Mouse (Mus musculus): ENCODE results near the gene Ppp1ca. TPM values are rescaled to one million over a fixed set of nuclear protein-coding genes. Genes with fewer than 3 reads are reported as not detected.

Ppp1ca gene
- polyA plus RNA-seq, 1 experiment: 609 TPM

DNA sequence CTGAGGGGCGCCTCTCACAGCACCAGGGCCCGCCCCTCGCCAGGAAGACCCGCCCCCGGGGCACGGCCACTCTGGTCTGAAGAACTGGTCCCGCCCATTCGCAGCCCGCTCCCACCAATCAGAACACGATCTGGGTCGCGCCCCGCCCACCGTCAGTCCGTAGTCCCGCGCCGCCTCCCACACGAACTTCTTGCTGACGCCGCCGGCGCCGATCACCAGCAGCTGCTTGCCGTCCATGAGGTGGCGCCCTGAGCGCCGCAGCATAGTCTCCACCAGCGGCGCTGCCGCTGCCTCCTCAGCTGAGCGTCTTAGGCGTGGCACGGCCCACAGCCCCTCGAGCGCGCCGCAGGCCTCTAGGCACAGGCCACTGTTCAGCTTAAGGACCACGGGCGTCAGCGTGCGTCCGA lies 22.5 kb upstream of the Ppp1ca start:
- no peak for TF ChIP-seq GATA1 (IDR thresholded peaks at IDR 0.05; ENCODE audit: low read length)

DNA sequence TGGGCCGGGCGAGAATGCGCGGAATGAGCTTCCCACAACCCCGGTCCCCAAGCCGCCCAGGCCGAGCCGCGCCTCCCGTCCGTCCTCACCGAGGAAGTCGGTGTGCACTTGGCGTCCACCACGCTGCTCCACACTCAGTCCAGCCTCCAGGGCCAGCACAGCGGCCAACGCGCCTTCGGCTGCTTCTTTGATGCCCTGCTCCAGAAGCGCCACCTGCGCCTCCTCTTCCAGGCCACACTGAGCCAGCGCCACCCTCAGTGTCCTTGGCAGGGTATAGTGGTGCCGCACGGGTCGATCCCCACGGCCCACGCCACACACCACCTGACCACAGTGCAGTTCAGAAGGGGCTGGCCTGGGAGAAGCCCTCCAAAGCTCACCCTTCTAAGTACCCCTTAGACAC lies 22.1 kb upstream of the Ppp1ca start:
- no peak for TF ChIP-seq GATA1 (IDR thresholded peaks at IDR 0.05; ENCODE audit: low read length)

DNA sequence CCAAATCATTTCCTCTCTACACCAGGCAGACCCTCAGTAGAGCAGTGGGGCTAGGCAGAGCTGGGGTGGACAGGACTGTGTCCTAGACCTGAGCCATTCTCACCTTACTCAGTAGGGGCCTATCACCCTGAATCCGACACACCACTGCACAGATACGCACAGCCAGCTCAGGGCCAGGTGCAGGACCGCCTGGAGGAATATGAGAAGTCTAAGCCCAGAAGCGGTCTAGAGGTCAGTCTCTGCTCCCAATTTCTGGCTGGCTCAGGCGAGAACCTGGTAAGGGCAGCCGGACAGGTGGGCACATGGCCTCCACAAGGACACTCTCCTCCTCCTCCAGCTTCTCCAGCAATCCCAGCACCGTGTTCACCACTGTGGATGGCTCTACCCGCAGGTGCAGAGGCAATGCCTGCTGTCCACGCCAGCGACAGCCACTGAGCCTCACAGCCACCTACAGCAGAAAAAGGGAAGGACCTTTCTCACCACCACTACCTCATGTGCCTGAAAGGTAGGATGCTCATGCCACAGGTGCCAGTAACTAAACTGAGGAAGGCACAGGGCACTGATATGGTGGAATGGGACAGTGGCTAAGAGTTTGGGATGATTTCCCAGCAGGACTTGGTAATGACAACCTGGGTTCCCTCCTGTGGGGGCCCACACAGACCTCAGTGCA lies 21.0 kb upstream of the Ppp1ca start:
- TF ChIP-seq GATA1 (IDR thresholded peaks at IDR 0.05; ENCODE audit: low read length): no peak

- TF ChIP-seq GATA1 (IDR thresholded peaks at IDR 0.05; ENCODE audit: low read length): no peak
Measured at GRCm38 (mm10) chr19:4171393-4172290, 20.2 kb upstream of the Ppp1ca start.

- no peak for TF ChIP-seq GATA1 (IDR thresholded peaks at IDR 0.05; ENCODE audit: low read length)
Measured at GRCm38 (mm10) chr19:4172925-4173324, 18.9 kb upstream of the Ppp1ca start.

GRCm38 (mm10) chr19:4175368-4175947 lies 16.4 kb upstream of the Ppp1ca start, which contains the start of gene Carns1:
TSS of gene Carns1 (minus strand) at chr19:4175479.
- no peak for TF ChIP-seq GATA1 (IDR thresholded peaks at IDR 0.05; ENCODE audit: low read length)

GRCm38 (mm10) chr19:4180411-4180810 lies 11.5 kb upstream of the Ppp1ca start:
- no peak for TF ChIP-seq GATA1 (IDR thresholded peaks at IDR 0.05; ENCODE audit: low read length)

GRCm38 (mm10) chr19:4181892-4182291 lies 10.0 kb upstream of the Ppp1ca start:
- TF ChIP-seq GATA1 (IDR thresholded peaks at IDR 0.05; ENCODE audit: low read length): no peak

DNA sequence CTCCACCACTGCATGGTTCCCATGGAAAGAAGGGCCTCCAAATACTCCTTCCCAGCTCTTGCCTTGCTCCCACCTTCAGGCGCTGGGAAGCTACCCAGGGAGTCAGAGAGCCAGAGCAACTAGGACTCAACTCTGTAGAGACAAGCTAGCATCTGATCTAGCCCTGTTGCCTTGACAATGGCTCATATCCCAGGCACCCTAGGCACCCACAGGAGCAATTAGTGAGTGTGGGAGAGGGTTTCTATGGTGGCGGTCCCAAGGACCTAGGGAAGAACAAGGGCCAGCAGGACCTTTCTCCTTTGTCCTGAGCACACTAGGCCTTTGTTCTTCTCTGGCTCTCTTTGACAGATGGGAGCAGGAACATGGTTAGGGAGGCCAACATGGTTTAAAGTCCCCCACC lies 8.2 kb upstream of the Ppp1ca start:
- TF ChIP-seq GATA1 (IDR thresholded peaks at IDR 0.05; ENCODE audit: low read length): no peak

DNA sequence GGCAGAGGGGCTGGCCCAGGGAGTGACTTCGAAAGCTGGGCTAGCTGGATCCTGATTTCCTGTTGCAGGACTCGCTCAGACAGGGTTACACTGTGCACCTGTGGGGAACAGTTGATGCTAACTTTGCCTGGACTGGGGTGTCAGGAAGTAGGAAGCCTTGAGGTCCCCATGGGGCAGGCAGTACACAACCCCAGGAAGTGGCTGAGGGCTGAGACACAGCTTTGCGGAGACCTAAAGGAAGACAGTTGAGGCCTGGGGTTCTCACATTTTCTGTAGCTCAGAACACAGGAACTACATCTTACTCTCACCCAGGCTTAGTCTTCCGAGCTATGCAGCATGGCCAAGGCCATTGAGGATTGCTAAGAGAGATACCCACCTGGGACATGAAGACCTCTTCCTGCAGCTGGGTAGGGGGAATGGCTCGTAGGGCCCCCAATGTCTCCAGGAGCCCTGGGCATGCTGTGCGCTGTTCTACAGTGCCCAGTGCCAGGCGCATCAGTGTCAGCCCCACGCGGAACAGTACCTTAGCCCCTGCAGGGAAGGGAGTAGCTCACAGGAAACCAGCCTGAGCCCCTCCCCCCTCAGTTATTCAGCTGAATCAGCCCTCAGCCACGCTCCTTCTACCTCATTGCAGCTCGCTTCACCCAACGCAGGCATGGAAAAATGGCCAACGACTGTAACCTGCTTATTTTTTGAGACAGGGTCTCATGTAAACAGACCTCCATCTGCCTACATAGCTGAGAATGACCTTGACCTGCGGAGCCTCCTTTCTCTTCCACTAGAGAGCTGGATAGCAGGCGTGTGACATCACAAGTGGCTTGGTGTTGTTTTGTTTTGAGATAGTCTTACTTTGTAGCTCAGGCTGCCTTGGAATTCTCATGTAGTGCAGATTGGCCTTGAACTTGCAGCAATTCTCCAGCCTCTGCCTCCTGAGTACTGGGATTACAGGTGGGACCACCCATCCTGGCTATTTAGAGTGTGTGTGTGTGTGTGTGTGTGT lies 6.6 kb upstream of the Ppp1ca start:
- TF ChIP-seq GATA1 (IDR thresholded peaks at IDR 0.05; ENCODE audit: low read length): no peak

DNA sequence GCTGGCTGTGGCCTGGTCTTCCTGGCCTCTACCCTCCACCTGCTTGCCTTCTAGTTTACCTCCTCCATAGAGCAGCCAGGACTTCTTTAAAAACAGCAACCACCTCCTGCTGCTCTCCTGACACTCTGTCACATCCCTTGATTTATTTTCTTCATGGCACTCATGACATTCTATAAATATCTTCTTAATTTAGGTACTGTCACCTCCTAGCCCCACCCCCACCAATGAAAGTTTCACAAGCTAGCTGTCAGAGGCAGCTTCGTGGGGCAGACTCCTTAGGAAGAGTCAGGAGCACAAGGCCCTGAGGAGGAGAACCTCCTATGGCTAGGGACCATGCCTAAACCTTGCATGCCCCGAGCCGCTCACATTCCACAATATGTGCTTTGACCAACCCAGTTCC lies 4.6 kb upstream of the Ppp1ca start:
- no peak for TF ChIP-seq GATA1 (IDR thresholded peaks at IDR 0.05; ENCODE audit: low read length)

DNA sequence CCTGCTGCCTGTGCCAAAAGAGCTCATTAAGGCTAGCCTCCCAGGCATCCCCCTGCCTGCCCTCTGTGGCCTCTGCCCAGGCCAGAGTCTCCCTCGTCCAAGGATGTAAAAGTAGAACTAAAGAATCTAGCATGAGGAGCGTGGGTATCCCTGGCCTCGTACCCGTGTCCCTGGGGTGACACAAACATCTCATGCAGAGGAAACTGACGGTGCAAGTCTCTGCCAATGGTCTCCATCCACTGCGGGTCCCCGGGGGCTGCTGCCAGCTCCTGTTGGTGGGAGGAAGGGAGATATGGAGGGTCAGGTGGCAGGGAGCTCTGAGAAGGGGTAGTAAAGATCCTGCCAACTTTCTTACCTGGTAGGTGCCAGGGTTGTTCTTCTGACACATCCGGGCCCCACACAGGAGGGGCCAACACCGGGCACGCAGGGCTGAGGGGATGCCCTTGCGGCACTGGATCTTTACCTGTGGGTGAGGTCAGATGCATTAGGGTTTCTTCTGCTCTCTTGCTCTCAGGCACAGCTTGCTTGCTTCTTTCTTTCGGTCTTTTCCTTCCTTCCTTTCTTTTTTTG lies 2.7 kb upstream of the Ppp1ca start:
- TF ChIP-seq GATA1 (IDR thresholded peaks at IDR 0.05; ENCODE audit: low read length): no peak

DNA sequence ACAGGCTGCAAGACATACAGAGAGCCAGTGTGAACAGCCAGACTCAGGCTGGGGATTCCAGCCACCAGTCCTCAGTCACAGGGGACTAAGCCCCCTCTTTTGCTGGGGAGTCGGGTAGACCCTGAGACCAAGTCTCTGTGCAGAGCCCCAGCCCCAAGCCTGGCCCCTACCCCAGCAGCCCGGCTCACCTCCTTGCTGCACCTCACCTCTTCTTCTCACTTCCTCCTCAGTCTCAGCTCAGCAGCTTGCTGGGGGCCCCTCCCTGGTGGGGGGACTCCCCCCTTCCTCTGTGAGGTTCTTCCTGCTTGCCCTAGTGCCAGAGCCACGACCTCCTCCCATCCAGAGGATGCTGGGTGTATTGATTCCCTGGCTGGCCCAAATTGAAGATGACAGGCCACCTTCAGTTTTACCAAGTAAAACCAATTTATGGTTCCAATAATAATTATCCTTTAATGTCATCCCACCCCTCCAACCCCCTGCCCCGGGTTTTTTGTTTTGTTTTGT lies 982 bp upstream of the Ppp1ca start, which contains the start of gene Tbc1d10c:
Gene Tbc1d10c, minus strand, starts transcription at position 454 of the 504 bp plus-strand sequence.
- no peak for TF ChIP-seq GATA1 (IDR thresholded peaks at IDR 0.05; ENCODE audit: low read length)

DNA sequence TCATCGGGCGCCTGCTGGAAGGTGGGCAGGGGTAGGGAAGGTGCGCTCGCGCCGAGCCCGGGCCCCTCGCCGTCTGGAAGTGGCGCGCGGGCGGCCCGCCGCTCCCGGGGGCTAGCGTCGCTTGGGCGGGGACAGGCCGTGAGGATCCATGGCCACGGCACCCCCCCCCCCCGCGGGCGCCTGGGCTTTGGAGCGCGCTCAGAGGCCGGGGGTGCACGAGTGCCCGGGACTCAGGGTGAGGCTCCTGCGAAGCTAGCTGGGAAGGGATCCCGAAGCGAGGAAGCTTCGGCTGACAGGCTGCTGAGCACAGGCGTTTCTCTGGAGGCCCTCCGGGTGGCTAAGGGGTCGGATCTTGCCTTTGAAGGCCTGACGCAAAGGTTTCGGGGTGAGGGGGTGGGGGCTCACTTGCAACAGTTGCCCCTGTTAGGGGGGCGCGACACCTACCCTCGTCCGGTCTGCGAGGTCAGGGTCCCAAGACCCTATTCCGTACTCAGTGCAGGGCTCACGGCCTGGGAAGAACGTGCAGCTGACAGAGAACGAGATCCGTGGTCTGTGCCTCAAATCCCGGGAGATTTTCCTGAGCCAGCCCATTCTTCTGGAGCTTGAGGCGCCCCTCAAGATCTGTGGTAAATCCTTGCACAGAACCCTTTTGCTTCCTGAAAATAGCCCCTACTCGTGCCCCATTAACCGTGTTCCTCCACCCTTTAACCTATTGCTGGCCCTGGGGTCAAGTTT lies 553 bp downstream of the Ppp1ca start:
- no peak for TF ChIP-seq GATA1 (IDR thresholded peaks at IDR 0.05; ENCODE audit: low read length)

Data from G1E-ER4 (cell line).